Mouse (Mus musculus) intestine, embryonic 16.5 days (tissue): ENCODE data around the gene 2010111I01Rik. TPM values are rescaled to one million over a fixed set of nuclear protein-coding genes. Genes with fewer than 3 reads are reported as not detected.

Experiments
- ATAC-seq: fragments of 200-750 bp; cut with Nextera tagmentation; 2 replicates; pipeline ENCODE4 v1.8.0; 2017; ENCODE audit warnings: moderate TSS enrichment, moderate library complexity
- H3K27ac ChIP-seq: fragments of 300-500 bp; sonication (generic); 2 replicates; pipeline ENCODE4 v1.5.1; 2014; ENCODE audit warnings: mild to moderate bottlenecking, low read length
- H3K27me3 ChIP-seq: fragments of 300-500 bp; sonication (generic); replicated peaks from 2 replicates; pipeline ENCODE4 v1.6.1; 2014; ENCODE audit warnings: low read length, control low read depth, mixed read lengths; ENCODE audit not compliant: control insufficient read depth, insufficient read depth
- H3K36me3 ChIP-seq: fragments of 300-500 bp; sonication (generic); 2 replicates; pipeline ENCODE4 v1.6.1; 2014; ENCODE audit warnings: low read length, control low read depth; ENCODE audit not compliant: control insufficient read depth, insufficient read depth
- H3K4me1 ChIP-seq: fragments of 300-500 bp; sonication (generic); 2 replicates; pipeline ENCODE4 v1.6.1; 2014; ENCODE audit warnings: low read length, control low read depth, mixed read lengths; ENCODE audit not compliant: control insufficient read depth, insufficient read depth
- H3K4me2 ChIP-seq: fragments of 300-500 bp; sonication (generic); 2 replicates; pipeline ENCODE4 v1.6.1; 2014; ENCODE audit warnings: low read depth, low read length, control low read depth
- H3K4me3 ChIP-seq: fragments of 300-500 bp; sonication (generic); 2 replicates; pipeline ENCODE4 v1.5.1; 2014; ENCODE audit warnings: mild to moderate bottlenecking, low read length
- H3K9ac ChIP-seq: fragments of 300-500 bp; sonication (generic); 2 replicates; pipeline ENCODE4 v1.6.1; 2014; ENCODE audit warnings: low read depth, low read length
- H3K9me3 ChIP-seq: fragments of 300-500 bp; sonication (generic); 2 replicates; pipeline ENCODE4 v1.6.1; 2016; ENCODE audit warnings: low read length, control low read depth; ENCODE audit not compliant: control insufficient read depth
- WGBS: fragments of 180-500 bp; shearing (Covaris S2); extraction: QIAGEN DNeasy Blood & Tissue Kit; methylation state at CpG from one replicate; pipeline ENCODE4 v1.1.7; 2014; 5-methylcytosine and 5-hydroxymethylcytosine counted together
- polyA plus RNA-seq: library from polyadenylated mRNA; unstranded; fragments of >200 nt; fragmentation: Nextera tagmentation; extraction: Ambion mirVana; gene quantifications from 2 replicates; pipeline ENCODE4 v1.2.1, GENCODE M21; 2015

Gene 2010111I01Rik
- polyA plus RNA-seq, 1 experiment from 2014 or later: 98.7 TPM

- Histone ChIP-seq H3K27ac (no peak overlapping the region), H3K4me1 (peaks cover 7% of the 10 kb centered on the region), H3K27me3 (no peaks in the 10 kb centered on the region), H3K9me3 (no peaks in the 10 kb centered on the region), H3K9ac (no peak overlapping the region), H3K4me2 (no peak overlapping the region), H3K4me3 (no peak overlapping the region), H3K36me3 (no peaks in the 10 kb centered on the region)
- 65% methylated on average over 13 of the region's 13 CpGs for WGBS
- no peak for ATAC-seq
Measured at GRCm38 (mm10) chr13:63171347-63172096, 206.8 kb downstream of the 2010111I01Rik start.

- H3K27me3 ChIP-seq: no peaks in the 10 kb centered on the region
- no peak for ATAC-seq
- H3K27ac ChIP-seq: no peak overlapping the region
- H3K9me3 ChIP-seq: no peaks in the 10 kb centered on the region
- no peak overlapping the region for H3K9ac ChIP-seq
- H3K4me1 ChIP-seq: peaks cover 7% of the 10 kb centered on the region
- no peak overlapping the region for H3K4me3 ChIP-seq
- WGBS: 88% methylated on average over 3 of the region's 3 CpGs
- no peaks in the 10 kb centered on the region for H3K36me3 ChIP-seq
- no peak overlapping the region for H3K4me2 ChIP-seq
Measured at GRCm38 (mm10) chr13:63172097-63172445, 207.4 kb downstream of the 2010111I01Rik start.

- Histone ChIP-seq H3K9ac (no peak overlapping the region), H3K27me3 (no peaks in the 10 kb centered on the region), H3K4me3 (no peak overlapping the region), H3K4me2 (no peak overlapping the region), H3K36me3 (no peaks in the 10 kb centered on the region), H3K4me1 (peaks cover 7% of the 10 kb centered on the region), H3K9me3 (no peaks in the 10 kb centered on the region), H3K27ac (no peak overlapping the region)
- no peak for ATAC-seq
- 65% methylated on average over 6 of the region's 6 CpGs for WGBS
Measured at GRCm38 (mm10) chr13:63174252-63175020, 209.7 kb downstream of the 2010111I01Rik start.

GRCm38 (mm10) chr13:63176131-63176530, 211.4 kb downstream of the 2010111I01Rik start:
- Histone ChIP-seq H3K27me3 (no peaks in the 10 kb centered on the region), H3K4me1 (peaks cover 7% of the 10 kb centered on the region), H3K36me3 (no peaks in the 10 kb centered on the region), H3K27ac (no peak overlapping the region), H3K9me3 (no peaks in the 10 kb centered on the region), H3K9ac (no peak overlapping the region), H3K4me2 (no peak overlapping the region), H3K4me3 (no peak overlapping the region)
- 79% methylated on average over 4 of the region's 4 CpGs for WGBS
- ATAC-seq: no peak

GRCm38 (mm10) chr13:63177232-63177631, 212.5 kb downstream of the 2010111I01Rik start:
- no peaks in the 10 kb centered on the region for H3K4me1 ChIP-seq
- no peak overlapping the region for H3K4me2 ChIP-seq
- 87% methylated on average over 4 of the region's 4 CpGs for WGBS
- H3K27ac ChIP-seq: no peak overlapping the region
- H3K4me3 ChIP-seq: no peak overlapping the region
- H3K9ac ChIP-seq: no peak overlapping the region
- no peaks in the 10 kb centered on the region for H3K36me3 ChIP-seq
- no peaks in the 10 kb centered on the region for H3K9me3 ChIP-seq
- ATAC-seq: no peak
- no peaks in the 10 kb centered on the region for H3K27me3 ChIP-seq

- H3K4me3 ChIP-seq: no peak overlapping the region
- no peaks in the 10 kb centered on the region for H3K27me3 ChIP-seq
- no peaks in the 10 kb centered on the region for H3K36me3 ChIP-seq
- no peak overlapping the region for H3K4me2 ChIP-seq
- no peak overlapping the region for H3K9ac ChIP-seq
- no peaks in the 10 kb centered on the region for H3K9me3 ChIP-seq
- H3K27ac ChIP-seq: no peak overlapping the region
- no peak for ATAC-seq
- H3K4me1 ChIP-seq: no peaks in the 10 kb centered on the region
- WGBS: 92% methylated on average over 4 of the region's 4 CpGs
Measured at GRCm38 (mm10) chr13:63180641-63181235, 216.0 kb downstream of the 2010111I01Rik start.

- Histone ChIP-seq H3K36me3 (no peaks in the 10 kb centered on the region), H3K4me1 (peaks cover 13% of the 10 kb centered on the region), H3K27ac (no peak overlapping the region), H3K27me3 (no peaks in the 10 kb centered on the region), H3K4me2 (no peak overlapping the region), H3K9ac (no peak overlapping the region), H3K4me3 (no peak overlapping the region), H3K9me3 (no peaks in the 10 kb centered on the region)
- WGBS: 78% methylated on average over 6 of the region's 6 CpGs
- ATAC-seq: no peak
Measured at GRCm38 (mm10) chr13:63184946-63185345, 220.3 kb downstream of the 2010111I01Rik start.

GRCm38 (mm10) chr13:63186217-63186616, 221.5 kb downstream of the 2010111I01Rik start:
- Histone ChIP-seq H3K9ac (no peak overlapping the region), H3K4me1 (peaks cover 13% of the 10 kb centered on the region)
- WGBS: 77% methylated on average over 4 of the region's 4 CpGs

GRCm38 (mm10) chr13:63186642-63187041, 221.9 kb downstream of the 2010111I01Rik start:
- ATAC-seq: no peak
- Histone ChIP-seq H3K4me2 (no peak overlapping the region), H3K27ac (no peak overlapping the region), H3K36me3 (no peaks in the 10 kb centered on the region), H3K4me3 (no peak overlapping the region), H3K9me3 (no peaks in the 10 kb centered on the region), H3K9ac (no peak overlapping the region), H3K27me3 (no peaks in the 10 kb centered on the region), H3K4me1 (peaks cover 13% of the 10 kb centered on the region)
- WGBS: 68% methylated on average over 1 of the region's 1 CpGs

More at GRCm38 (mm10) chr13:63186217-63186616, 221.5 kb downstream of the 2010111I01Rik start:
- Histone ChIP-seq H3K27me3 (no peaks in the 10 kb centered on the region), H3K36me3 (no peaks in the 10 kb centered on the region), H3K4me2 (no peak overlapping the region), H3K27ac (no peak overlapping the region), H3K9me3 (no peaks in the 10 kb centered on the region), H3K4me3 (no peak overlapping the region)
- ATAC-seq: no peak
